Mouse (Mus musculus): Measurements from ENCODE around the gene Abhd17a.

Abhd17a gene

GRCm38 (mm10) chr10:80545590-80545989, 44.6 kb downstream of the Abhd17a start:
- DNase-seq = no peak

GRCm38 (mm10) chr10:80543873-80544272, 46.3 kb downstream of the Abhd17a start:
- no peak for DNase-seq

GRCm38 (mm10) chr10:80539493-80539892, 50.6 kb downstream of the Abhd17a start:
- no peak for DNase-seq

- peak; percentile 78 to 87 for DNase-seq
These were observed 51.3 kb downstream of the Abhd17a start, which contains the start of gene Atp8b3 for GRCm38 (mm10) chr10:80538710-80539394. Gene Atp8b3 (minus strand): TSS chr10:80539124.

- DNase-seq = no peak
These were observed 52.0 kb downstream of the Abhd17a start for GRCm38 (mm10) chr10:80538180-80538579.

- no peak for DNase-seq
These were observed 54.4 kb downstream of the Abhd17a start for GRCm38 (mm10) chr10:80535711-80536110.

GRCm38 (mm10) chr10:80535071-80535470, 55.1 kb downstream of the Abhd17a start:
- no peak for DNase-seq

GRCm38 (mm10) chr10:80533704-80534103, 56.4 kb downstream of the Abhd17a start:
- DNase-seq = no peak
